Mouse (Mus musculus) liver, postnatal 0 days (tissue): Measurements from ENCODE around the gene Ttc21b.

Experiments used
- CTCF ChIP-seq: sonication (generic); IDR thresholded peaks from 2 replicates; pipeline ENCODE4 v1.5.1; 2016; ENCODE audit warnings: antibody characterized with exemption, low read depth
- EP300 ChIP-seq: IDR thresholded peaks from 2 replicates; pipeline ENCODE4 v1.6.1; 2016; ENCODE audit warnings: antibody characterized with exemption, low read depth, mild to moderate bottlenecking

DNA sequence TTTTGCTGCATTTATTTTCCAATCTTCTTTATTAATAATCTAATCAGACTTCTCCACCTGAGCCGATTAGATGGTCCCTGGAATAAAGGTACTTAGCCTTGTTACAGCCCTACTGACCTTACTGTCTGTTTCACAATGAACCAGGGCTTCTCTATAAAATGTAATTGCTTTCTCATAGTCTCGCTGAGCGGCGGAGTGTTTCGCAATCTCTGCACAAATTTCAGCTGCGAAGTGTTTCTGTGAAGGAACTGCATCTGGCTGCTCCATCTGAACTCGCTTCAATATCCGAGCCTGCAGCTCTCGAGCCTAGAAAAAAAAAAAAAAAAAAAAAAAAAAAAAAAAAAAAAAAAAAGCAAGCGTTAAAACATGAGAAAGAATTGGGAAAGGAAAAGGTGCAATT is 46.5 kb downstream of the Ttc21b start:
- TF ChIP-seq CTCF (no peak), EP300 (no peak)
